Mouse (Mus musculus) forebrain, embryonic 13.5 days (tissue): ENCODE measurements around the gene Mok. TPM values are rescaled to one million over a fixed set of nuclear protein-coding genes. Genes with fewer than 3 reads are reported as not detected.

Source experiments
- ATAC-seq: fragments of 200-750 bp; cut with Nextera tagmentation; 2 replicates; pipeline ENCODE4 v1.8.0; 2017
- H3K27ac ChIP-seq: fragments of 300-500 bp; sonication (generic); 2 replicates; pipeline ENCODE4 v1.5.1; 2015; ENCODE audit warnings: inconsistent platforms, mild to moderate bottlenecking, moderate library complexity
- H3K27me3 ChIP-seq: fragments of 300-500 bp; sonication (generic); 2 replicates; pipeline ENCODE4 v1.6.1; 2015; ENCODE audit warnings: mild to moderate bottlenecking, inconsistent platforms
- H3K36me3 ChIP-seq: fragments of 300-500 bp; sonication (generic); 2 replicates; pipeline ENCODE4 v1.6.1; 2015; ENCODE audit warnings: mild to moderate bottlenecking, inconsistent platforms; ENCODE audit not compliant: poor library complexity, severe bottlenecking
- H3K4me1 ChIP-seq: fragments of 300-500 bp; sonication (generic); 2 replicates; pipeline ENCODE4 v1.6.1; 2015; ENCODE audit warnings: inconsistent platforms
- H3K4me2 ChIP-seq: fragments of 300-500 bp; sonication (generic); 2 replicates; pipeline ENCODE4 v1.6.1; 2015; ENCODE audit warnings: inconsistent platforms, mild to moderate bottlenecking, moderate library complexity
- H3K4me3 ChIP-seq: fragments of 300-500 bp; sonication (generic); 2 replicates; pipeline ENCODE4 v1.5.1; 2015; ENCODE audit warnings: mild to moderate bottlenecking, inconsistent platforms
- H3K9ac ChIP-seq: fragments of 300-500 bp; sonication (generic); 2 replicates; pipeline ENCODE4 v1.6.1; 2015; ENCODE audit warnings: mild to moderate bottlenecking, inconsistent platforms
- H3K9me3 ChIP-seq: fragments of 300-500 bp; sonication (generic); replicated peaks from 2 replicates; pipeline ENCODE4 v1.6.1; 2016; ENCODE audit warnings: inconsistent platforms
- WGBS: fragments of 180-500 bp; shearing (Covaris S2); methylation state at CpG from one replicate; pipeline ENCODE4 v1.1.7; 2015; 5-methylcytosine and 5-hydroxymethylcytosine counted together
- polyA plus RNA-seq: library from polyadenylated mRNA; unstranded; fragments of >200 nt; fragmentation: Nextera tagmentation; extraction: Ambion mirVana; gene quantifications from 2 replicates; pipeline ENCODE4 v1.2.1, GENCODE M21; 2015

Mok gene
- polyA plus RNA-seq, 1 experiment from 2014 or later, result 11.6 TPM

- WGBS, result 84% methylated on average over 5 of the region's 5 CpGs
- Histone ChIP-seq H3K9me3 (no peaks in the 10 kb centered on the region), H3K27ac (no peak overlapping the region), H3K4me1 (0 out of 2 replicates have a peak, but pooled peaks cover 4% of the 10 kb centered on the region), H3K4me2 (no peak overlapping the region), H3K27me3 (no peaks in the 10 kb centered on the region), H3K36me3 (peaks cover 17% of the 10 kb centered on the region), H3K4me3 (no peak overlapping the region), H3K9ac (no peak overlapping the region)
- ATAC-seq, result no peak
These were observed 64.9 kb downstream of the Mok start for GRCm38 (mm10) chr12:110775628-110776426.

- ATAC-seq, result no peak
- no peak overlapping the region for H3K4me3 ChIP-seq
- no peak overlapping the region for H3K9ac ChIP-seq
- peaks cover 28% of the 10 kb centered on the region for H3K4me1 ChIP-seq
- no peaks in the 10 kb centered on the region for H3K36me3 ChIP-seq
- H3K27me3 ChIP-seq, result no peaks in the 10 kb centered on the region
- 97% methylated on average over 6 of the region's 6 CpGs for WGBS
- H3K27ac ChIP-seq, result no peak overlapping the region
- H3K4me2 ChIP-seq, result no peak overlapping the region
- H3K9me3 ChIP-seq, result no peaks in the 10 kb centered on the region
These were observed 68.8 kb downstream of the Mok start for GRCm38 (mm10) chr12:110771961-110772360.

- no peaks in the 10 kb centered on the region for H3K27me3 ChIP-seq
- WGBS, result 91% methylated on average over 10 of the region's 10 CpGs
- H3K4me3 ChIP-seq, result no peak overlapping the region
- no peaks in the 10 kb centered on the region for H3K9me3 ChIP-seq
- H3K27ac ChIP-seq, result no peak overlapping the region
- H3K9ac ChIP-seq, result no peak overlapping the region
- no peak for ATAC-seq
- peaks cover 25% of the 10 kb centered on the region for H3K4me1 ChIP-seq
- H3K36me3 ChIP-seq, result no peaks in the 10 kb centered on the region
- H3K4me2 ChIP-seq, result no peak overlapping the region
These were observed 70.1 kb downstream of the Mok start for GRCm38 (mm10) chr12:110770479-110771247.

- peak overlapping the region; percentile 19; the same call in 1 of the 2 replicates for H3K27ac ChIP-seq
- H3K9ac ChIP-seq, result no peak overlapping the region
- H3K4me3 ChIP-seq, result no peak overlapping the region
- peaks cover 24% of the 10 kb centered on the region for H3K4me1 ChIP-seq
- no peak overlapping the region for H3K4me2 ChIP-seq
- H3K9me3 ChIP-seq, result no peaks in the 10 kb centered on the region
- no peak for ATAC-seq
- no peaks in the 10 kb centered on the region for H3K36me3 ChIP-seq
- no peaks in the 10 kb centered on the region for H3K27me3 ChIP-seq
- 75% methylated on average over 6 of the region's 6 CpGs for WGBS
These were observed 71.0 kb downstream of the Mok start for GRCm38 (mm10) chr12:110769660-110770297.

- H3K4me3 ChIP-seq, result no peak overlapping the region
- H3K36me3 ChIP-seq, result no peaks in the 10 kb centered on the region
- peaks cover 24% of the 10 kb centered on the region for H3K4me1 ChIP-seq
- H3K9ac ChIP-seq, result no peak overlapping the region
- no peaks in the 10 kb centered on the region for H3K27me3 ChIP-seq
- H3K9me3 ChIP-seq, result no peaks in the 10 kb centered on the region
- H3K27ac ChIP-seq, result peak overlapping the region; percentile 54; the same call in 1 of the 2 replicates
- H3K4me2 ChIP-seq, result no peak overlapping the region
- ATAC-seq, result peak; percentile 21; the same call in 1 of the 2 replicates
These were observed 72.2 kb downstream of the Mok start for GRCm38 (mm10) chr12:110768562-110768961.

GRCm38 (mm10) chr12:110764531-110764930, 76.2 kb downstream of the Mok start:
- ATAC-seq, result no peak
- H3K4me2 ChIP-seq, result no peak overlapping the region
- WGBS, result 90% methylated on average over 5 of the region's 5 CpGs

GRCm38 (mm10) chr12:110762321-110762720, 78.4 kb downstream of the Mok start:
- ATAC-seq, result peak; percentile 13; the same call in 1 of the 2 replicates
- no peaks in the 10 kb centered on the region for H3K9me3 ChIP-seq
- peak overlapping the region; percentile 35; the same call in 1 of the 2 replicates for H3K27ac ChIP-seq
- 44% methylated on average over 2 of the region's 2 CpGs for WGBS
- H3K36me3 ChIP-seq, result no peaks in the 10 kb centered on the region
- H3K4me3 ChIP-seq, result no peak overlapping the region
- H3K27me3 ChIP-seq, result no peaks in the 10 kb centered on the region
- H3K4me1 ChIP-seq, result peaks cover 16% of the 10 kb centered on the region
- no peak overlapping the region for H3K4me2 ChIP-seq
- no peak overlapping the region for H3K9ac ChIP-seq

More at GRCm38 (mm10) chr12:110764531-110764930, 76.2 kb downstream of the Mok start:
- H3K27ac ChIP-seq, result no peak overlapping the region
- no peaks in the 10 kb centered on the region for H3K9me3 ChIP-seq
- peaks cover 34% of the 10 kb centered on the region for H3K4me1 ChIP-seq
- H3K27me3 ChIP-seq, result no peaks in the 10 kb centered on the region
- H3K9ac ChIP-seq, result no peak overlapping the region
- H3K4me3 ChIP-seq, result no peak overlapping the region
- no peaks in the 10 kb centered on the region for H3K36me3 ChIP-seq

- H3K36me3 ChIP-seq, result peaks cover 10% of the 10 kb centered on the region
- no peaks in the 10 kb centered on the region for H3K27me3 ChIP-seq
- H3K27ac ChIP-seq, result no peak overlapping the region
- H3K4me2 ChIP-seq, result no peak overlapping the region
- 94% methylated on average over 8 of the region's 8 CpGs for WGBS
- H3K4me3 ChIP-seq, result no peak overlapping the region
- no peaks in the 10 kb centered on the region for H3K9me3 ChIP-seq
- no peak overlapping the region for H3K9ac ChIP-seq
- H3K4me1 ChIP-seq, result peaks cover 16% of the 10 kb centered on the region
- ATAC-seq, result no peak
These were observed 81.8 kb downstream of the Mok start for GRCm38 (mm10) chr12:110758932-110759331.

Other genes starting within 250 kb of the Mok start
- 76.3 and 97.0 TPM in 2 replicates for gene Dync1h1, start 239.5 kb downstream of the Mok start, polyA plus RNA-seq
- 0.25 and 0.53 TPM in 2 replicates for gene 1700001K19Rik, start 158.3 kb downstream of the Mok start, polyA plus RNA-seq
- 1,477 and 1,490 TPM in 2 replicates for gene Hsp90aa1, start 138.2 kb downstream of the Mok start, polyA plus RNA-seq
- 26.9 and 29.9 TPM in 2 replicates for gene Wdr20, start 103.0 kb downstream of the Mok start, polyA plus RNA-seq
- 3.0 and 3.6 TPM in 2 replicates for gene Zfp839, start 9.3 kb upstream of the Mok start, polyA plus RNA-seq
- gene Cinp, start 48.2 kb upstream of the Mok start, polyA plus RNA-seq, result 70.9 and 76.6 TPM in 2 replicates
- gene Tecpr2, start 48.3 kb upstream of the Mok start, polyA plus RNA-seq, result 5.4 and 6.9 TPM in 2 replicates
- 9.1 and 9.4 TPM in 2 replicates for gene Ankrd9, start 138.1 kb upstream of the Mok start, polyA plus RNA-seq
- gene Rcor1, start 198.4 kb upstream of the Mok start, polyA plus RNA-seq, result 8.0 and 8.4 TPM in 2 replicates